Mouse (Mus musculus) layer of hippocampus, adult 9-10 months (tissue): Measurements from ENCODE around the gene Pih1d3.

Experiments used
- DNase-seq: peaks from one replicate; pipeline ENCODE4 v3.0.0; 2022; ENCODE audit warnings: low spot score

Gene Pih1d3

GRCm38 (mm10) chr1:31222564-31222963 is at the start of gene Pih1d3, which contains the start of gene 4931428L18Rik:
Gene Pih1d3, plus strand, starts transcription at chr1:31222838.
Gene 4931428L18Rik, minus strand, starts transcription at chr1:31222684.
- DNase-seq: no peak

GRCm38 (mm10) chr1:31175401-31175800 is 47.2 kb upstream of the Pih1d3 start:
- no peak for DNase-seq

GRCm38 (mm10) chr1:31176101-31176500 is 46.5 kb upstream of the Pih1d3 start, which contains the start of gene Lgsn:
Gene Lgsn, plus strand, starts transcription at chr1:31176401.
- no peak for DNase-seq

GRCm38 (mm10) chr1:31178264-31178663 is 44.4 kb upstream of the Pih1d3 start:
- DNase-seq: no peak

GRCm38 (mm10) chr1:31190237-31190866 is 32.3 kb upstream of the Pih1d3 start:
- no peak for DNase-seq

GRCm38 (mm10) chr1:31195633-31196032 is 27.0 kb upstream of the Pih1d3 start:
- no peak for DNase-seq

GRCm38 (mm10) chr1:31196959-31197358 is 25.7 kb upstream of the Pih1d3 start:
- DNase-seq: no peak

- DNase-seq: no peak
Observed at GRCm38 (mm10) chr1:31203771-31204170, 18.9 kb upstream of the Pih1d3 start.

GRCm38 (mm10) chr1:31205346-31205745 is 17.3 kb upstream of the Pih1d3 start:
- no peak for DNase-seq

- no peak for DNase-seq
Observed at GRCm38 (mm10) chr1:31205770-31206169, 16.9 kb upstream of the Pih1d3 start.

- peak; percentile 69 for DNase-seq
Observed at GRCm38 (mm10) chr1:31210144-31210543, 12.5 kb upstream of the Pih1d3 start.

GRCm38 (mm10) chr1:31214831-31215230 is 7.8 kb upstream of the Pih1d3 start:
- no peak for DNase-seq

- no peak for DNase-seq
Observed at GRCm38 (mm10) chr1:31220599-31221250, 1.9 kb upstream of the Pih1d3 start.

GRCm38 (mm10) chr1:31233319-31234036 is 10.8 kb downstream of the Pih1d3 start:
- DNase-seq: no peak

GRCm38 (mm10) chr1:31260218-31260923 is 37.7 kb downstream of the Pih1d3 start:
- no peak for DNase-seq
